Mouse (Mus musculus) ES-CJ7 (cell line): Measurements from ENCODE around the gene Auts2.

Experiments used
- DNase-seq: peaks from one replicate; pipeline ENCODE4 v3.0.0; 2011; ENCODE audit warnings: low read depth, low spot score

The Auts2 gene

DNA sequence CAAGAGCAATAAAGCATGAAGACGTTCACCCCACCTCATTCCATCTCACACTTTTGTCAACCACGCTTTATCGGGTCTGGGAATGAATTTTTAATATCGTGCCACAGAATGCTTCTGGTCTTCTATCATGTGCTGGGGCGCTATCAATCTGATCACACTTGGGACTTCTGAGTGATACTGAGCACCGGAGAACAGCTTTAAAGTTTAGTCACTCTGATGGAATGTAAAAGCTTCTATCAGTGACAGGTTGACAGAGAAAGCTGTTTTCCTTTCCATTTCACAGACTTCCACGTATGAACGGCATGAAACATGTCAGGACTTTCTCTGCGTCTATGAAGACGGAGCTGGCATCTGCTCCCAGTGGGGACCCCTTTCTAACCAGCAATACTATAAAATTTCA lies 739.5 kb downstream of the Auts2 start:
- no peak for DNase-seq

DNA sequence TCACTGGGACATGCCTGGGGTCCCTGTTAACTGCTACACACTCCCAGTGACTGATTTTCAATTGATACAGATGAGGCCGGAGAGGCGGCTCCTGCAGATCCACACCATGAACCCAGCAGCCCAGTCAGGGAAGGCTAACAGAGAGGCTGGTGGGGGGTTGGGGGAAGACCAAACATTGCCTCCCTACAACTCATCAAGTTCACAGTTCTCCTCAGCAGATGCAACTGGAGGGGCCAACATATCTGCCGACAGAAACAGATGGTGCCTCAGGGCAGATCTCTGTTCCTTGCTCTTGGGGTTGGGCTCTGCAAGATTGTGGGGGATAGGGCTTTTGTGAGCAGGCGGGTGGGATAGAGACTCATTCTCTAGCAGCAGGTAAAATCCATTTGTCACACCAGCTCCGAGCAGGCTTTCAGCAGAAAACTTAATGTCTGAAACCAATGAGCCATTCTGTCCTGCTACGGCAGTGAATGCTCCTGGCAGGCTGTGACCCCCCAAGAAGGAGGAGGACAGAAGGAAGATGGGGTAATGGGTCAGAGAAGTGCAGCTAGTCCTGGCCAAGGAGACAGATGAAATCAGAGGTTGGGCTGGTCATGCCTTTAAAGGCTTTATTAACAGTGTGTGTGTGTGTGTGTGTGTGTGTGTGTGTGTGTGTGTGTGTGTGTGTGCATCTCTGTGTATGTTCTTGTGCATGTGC lies 740.7 kb downstream of the Auts2 start:
- no peak for DNase-seq

DNA sequence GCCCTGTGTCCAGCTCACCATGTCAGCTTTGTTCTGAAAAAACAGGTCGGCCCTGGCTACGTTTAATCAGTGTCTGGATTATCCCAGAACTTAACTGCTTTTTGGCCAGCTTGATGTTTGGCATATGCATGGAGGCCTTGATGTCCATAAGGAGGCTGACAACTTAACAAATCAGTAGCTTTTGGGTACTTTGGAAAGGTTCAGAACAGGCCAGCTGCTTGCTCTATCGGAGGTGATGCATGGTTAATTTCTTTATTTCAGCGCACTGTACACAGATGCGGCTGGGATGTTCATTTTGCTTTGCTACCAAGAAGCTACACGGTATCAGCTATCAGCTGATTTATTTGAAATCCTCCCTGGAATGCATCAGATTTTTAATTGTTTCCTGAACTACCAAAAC lies 741.2 kb downstream of the Auts2 start:
- no peak for DNase-seq

DNA sequence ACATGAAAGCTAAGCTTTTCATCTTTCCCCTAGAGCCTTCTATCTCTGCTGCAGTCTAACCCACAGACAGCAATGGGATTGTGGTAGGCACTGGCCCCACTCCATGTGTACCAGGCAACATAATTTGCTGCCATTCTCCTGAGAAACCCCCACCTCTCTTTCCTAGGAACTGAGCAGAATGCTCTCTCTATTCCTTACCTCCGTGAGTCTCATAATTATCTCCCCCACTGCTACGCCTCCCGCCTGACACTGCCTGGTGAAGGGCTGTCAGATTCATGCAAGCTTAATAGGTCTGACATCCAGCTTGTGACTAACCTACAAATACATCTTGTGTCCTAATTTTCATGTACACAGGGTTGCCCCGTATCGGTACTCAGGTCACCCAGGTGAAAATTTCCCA lies 744.8 kb downstream of the Auts2 start:
- no peak for DNase-seq

DNA sequence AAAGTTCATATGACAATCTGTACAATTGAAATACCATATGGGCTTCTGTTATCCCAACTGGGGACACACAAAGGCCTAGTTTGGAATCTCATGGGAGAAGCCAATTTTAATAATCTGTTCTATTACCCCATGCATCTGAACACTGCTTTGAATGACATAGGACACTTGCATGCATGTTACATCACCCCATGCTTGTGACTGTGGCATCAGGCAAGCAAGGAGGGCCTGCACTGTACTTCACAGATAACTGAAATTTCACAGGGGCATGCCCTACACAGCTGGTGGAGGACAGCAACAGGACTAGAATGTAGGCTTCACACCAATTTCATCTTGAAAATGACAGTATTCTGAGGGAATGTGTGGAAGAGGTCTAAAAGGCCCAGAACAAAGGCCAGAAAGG lies 746.1 kb downstream of the Auts2 start:
- no peak for DNase-seq

DNA sequence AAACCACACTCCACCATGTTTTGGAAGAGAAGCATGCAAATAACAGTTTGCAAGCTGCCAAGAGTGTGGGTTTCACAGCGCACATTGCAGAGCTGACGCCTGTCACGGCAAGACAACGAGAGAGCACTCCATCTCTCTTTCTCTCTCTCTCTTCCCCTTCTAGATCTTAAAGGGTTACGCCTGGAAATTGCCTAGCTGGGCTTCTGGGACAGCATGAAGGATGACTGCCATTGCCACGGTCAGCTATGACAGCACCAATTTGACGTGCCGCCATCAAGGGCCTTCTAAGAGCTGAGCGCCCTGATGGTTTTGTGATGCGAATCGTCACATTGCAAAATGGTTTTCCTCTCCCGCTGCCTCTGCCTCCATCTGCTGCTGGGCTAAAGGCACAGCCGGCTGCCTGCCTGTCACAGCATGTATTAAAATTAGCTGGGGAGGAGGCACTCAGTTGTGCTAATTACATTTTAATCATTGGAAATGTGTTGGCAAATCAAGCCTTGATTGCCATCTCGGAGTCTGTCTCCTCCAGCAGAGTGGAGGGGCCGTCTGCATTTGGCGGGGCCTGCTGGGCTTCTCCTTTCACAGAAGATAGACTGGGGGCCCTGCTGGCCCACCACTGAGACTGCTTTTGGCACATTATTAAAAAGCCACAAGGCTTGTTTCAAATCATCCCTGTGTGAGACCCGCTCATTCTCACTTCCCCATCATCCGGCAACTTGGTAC lies 748.6 kb downstream of the Auts2 start:
- peak; percentile 13 for DNase-seq

GRCm38 (mm10) chr5:131789601-131790000 lies 753.5 kb downstream of the Auts2 start:
- no peak for DNase-seq

- DNase-seq, result no peak
Observed at GRCm38 (mm10) chr5:131788008-131788407, 755.1 kb downstream of the Auts2 start.

DNA sequence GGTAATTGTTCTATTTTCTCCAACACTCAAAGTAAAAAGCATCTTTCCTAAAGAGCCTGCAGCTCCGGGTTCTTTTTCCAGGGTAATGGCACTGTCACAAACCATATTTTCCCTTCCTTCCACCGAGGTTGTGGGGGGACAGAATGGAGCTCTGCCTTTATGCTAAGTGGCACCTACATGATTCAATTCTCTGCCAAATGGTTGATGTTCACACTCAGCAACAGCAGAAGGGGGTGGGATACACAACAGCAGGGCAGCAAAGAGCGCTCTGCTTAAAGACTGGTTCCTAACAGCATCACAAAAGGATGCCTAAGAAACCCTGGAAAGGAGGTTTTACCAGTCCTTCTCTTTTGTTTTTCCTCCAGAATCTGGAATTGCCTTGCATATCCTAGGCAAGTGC lies 759.9 kb downstream of the Auts2 start:
- peak; percentile 42 for DNase-seq

DNA sequence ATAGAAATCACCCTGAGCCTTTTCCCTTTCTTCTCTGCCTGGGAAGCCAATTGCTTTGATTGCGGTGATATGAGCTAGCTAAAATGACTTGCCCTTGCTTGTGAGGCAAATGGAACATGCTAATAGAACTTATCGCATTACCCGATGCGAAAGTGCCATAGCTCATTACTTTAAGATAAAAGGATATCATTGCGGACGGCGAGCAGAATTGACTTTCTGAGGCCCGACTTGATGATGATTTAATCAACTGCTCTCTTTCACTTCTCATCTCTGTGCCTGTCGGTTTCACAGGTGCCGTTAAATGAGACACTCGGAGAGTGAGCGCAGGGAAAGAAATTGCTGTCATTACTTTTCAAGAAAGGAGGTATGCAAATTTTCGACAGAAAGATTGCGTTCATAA lies 762.1 kb downstream of the Auts2 start:
- no peak for DNase-seq

DNA sequence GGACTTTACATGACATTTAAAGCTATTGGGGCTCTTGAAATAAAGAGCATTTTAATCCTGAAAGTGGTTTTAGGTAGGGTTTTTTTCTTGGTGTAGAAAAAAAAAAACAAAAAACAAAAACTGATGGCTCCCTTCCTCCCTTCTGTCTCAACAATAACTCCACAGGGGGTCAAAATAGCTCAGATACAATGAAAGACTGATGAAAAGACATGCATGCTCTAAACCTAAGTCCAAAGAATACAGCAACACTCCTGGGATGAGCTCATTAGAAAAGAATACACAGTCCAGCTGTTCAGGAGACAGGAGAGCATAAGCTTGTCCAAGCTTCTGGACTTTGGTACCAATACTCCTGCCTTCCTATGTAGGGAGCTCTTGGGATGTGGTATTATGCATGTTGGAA lies 764.0 kb downstream of the Auts2 start:
- DNase-seq, result peak; percentile 24

GRCm38 (mm10) chr5:131775672-131776071 lies 767.5 kb downstream of the Auts2 start:
- DNase-seq, result no peak

DNA sequence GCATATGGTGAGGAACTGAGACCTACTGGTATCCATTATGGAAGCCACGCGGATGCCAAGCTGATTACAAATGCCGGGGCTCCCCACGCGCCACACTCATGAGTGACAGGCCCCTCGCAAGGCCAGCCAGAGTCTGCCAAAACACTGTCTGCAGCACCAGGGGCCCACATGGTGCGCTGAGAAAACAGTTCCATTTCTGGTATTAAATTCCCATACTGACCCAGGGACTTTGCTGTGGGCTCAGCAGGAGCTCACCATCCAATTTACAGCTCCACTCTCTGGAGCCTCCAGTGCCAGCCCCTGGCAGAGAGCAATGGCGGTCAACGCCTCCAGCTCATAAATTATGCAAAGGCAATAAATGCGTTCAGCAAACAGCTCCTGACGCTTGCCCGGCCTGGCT lies 767.9 kb downstream of the Auts2 start:
- DNase-seq, result no peak

GRCm38 (mm10) chr5:131774792-131775191 lies 768.4 kb downstream of the Auts2 start:
- DNase-seq, result no peak

- DNase-seq, result no peak
Observed at GRCm38 (mm10) chr5:131772616-131773015, 770.5 kb downstream of the Auts2 start.

- DNase-seq, result no peak
Observed at GRCm38 (mm10) chr5:131769273-131769672, 773.9 kb downstream of the Auts2 start.

GRCm38 (mm10) chr5:131767699-131768264 lies 775.4 kb downstream of the Auts2 start:
- no peak for DNase-seq

DNA sequence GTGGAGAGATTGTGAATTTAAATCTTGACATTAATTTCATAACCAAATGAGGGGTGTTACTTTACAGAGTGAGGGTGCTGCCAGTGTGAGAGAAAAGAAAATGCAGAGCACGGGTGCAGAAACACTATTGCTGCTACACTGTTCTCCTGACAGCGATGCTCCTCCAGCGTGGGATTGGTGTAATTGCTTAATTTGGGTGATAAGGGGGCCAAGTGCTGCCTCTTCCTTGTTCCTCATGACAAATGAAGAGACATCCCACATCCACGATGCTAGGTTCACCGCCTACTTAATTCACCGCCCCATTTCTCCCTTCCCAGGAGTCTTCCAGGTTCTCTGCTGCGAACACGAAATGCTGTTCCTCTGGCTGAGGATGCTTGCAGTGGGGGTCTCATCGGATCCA lies 776.0 kb downstream of the Auts2 start:
- no peak for DNase-seq

DNA sequence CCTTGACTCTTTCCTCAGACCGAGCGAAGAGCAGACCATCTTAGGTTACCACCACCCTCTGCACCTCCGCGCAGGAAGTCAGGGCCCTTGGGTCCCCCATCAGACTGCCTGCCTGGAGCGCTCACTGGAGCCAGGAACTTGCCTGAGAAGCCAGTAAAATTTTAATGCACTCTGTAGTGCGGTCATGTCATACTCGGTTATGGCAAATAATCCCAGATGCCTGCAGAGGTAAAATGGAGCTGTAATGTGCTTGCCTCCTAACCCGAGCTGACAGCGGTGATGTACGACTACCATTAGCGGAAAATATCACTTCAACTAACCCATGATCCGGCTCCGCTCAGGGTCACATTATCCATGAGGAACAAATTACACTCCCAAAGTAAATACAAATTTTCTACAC lies 783.7 kb downstream of the Auts2 start:
- DNase-seq, result no peak

DNA sequence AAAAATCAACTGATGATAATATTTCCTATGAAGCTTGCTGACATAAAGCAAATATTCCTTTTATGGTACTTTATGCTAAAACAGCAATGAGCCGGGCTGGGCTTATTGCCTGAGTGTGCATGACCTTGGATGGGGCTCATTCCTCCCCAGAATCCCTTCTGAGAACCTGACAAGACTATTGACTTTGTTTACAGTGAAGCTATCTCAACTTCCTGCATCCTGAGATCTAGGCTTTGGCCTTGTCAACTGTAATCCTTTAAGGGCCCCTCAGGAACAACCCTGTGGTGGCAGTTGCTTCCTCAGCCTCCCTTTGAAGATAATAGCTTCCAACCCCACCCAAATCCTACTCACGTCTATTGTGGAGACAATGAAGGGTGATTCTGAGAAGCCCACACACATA lies 792.8 kb downstream of the Auts2 start:
- DNase-seq, result peak; percentile 36

DNA sequence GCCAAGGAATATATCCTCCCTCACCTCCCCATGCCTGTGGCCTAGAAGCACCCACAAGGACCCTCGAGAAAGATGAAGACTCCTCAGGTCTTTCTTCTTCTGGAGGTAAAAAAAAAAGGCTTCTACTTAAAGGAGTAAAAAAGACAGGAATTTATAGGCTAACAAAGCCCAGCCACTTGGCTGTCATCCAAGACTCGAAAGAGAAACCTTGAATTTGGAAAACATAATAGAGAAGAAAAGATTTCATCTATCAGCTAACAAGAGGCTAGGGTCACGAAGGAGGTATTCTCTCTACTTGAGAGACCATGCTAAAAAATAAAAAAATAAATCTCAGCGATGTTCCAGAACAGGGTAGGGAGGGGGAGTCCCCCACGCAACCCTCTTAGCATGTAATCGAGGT lies 793.9 kb downstream of the Auts2 start:
- no peak for DNase-seq

DNA sequence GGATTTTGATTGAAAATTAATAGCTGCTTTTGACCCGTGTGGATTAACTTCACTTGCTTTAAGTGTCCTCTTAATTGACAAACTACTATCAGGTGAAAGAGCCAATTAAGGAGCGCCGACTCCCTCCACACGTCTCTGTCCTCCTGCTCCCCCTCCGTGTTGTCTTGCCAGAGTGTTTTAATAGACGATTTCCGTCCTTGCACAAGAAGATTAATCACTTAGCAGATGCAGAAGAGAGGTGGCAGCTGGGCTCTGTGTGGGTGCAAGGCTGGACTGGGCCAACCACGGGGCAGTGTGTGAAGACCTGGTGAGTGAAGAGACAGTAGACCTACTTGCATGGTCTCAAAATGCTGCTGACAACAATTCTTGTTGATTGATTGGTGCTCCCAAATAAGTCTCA lies 800.1 kb downstream of the Auts2 start:
- DNase-seq, result no peak

- DNase-seq, result no peak
Observed at GRCm38 (mm10) chr5:131737476-131737875, 805.7 kb downstream of the Auts2 start.
